In genomic region chr11:116628712-116629111, GRCm38 (mm10) we compare ENCODE assay signal across 8 mouse cellular contexts. TPM values are rescaled to one million over a fixed set of nuclear protein-coding genes. Genes with fewer than 3 reads are reported as not detected.
DNase-seq lines count a peak whose midpoint lies in the region; ATAC-seq and TF ChIP-seq lines count a peak whose summit lies in the region.

No protein-coding gene starts in this region.

- TF ChIP-seq CTCF in bone marrow, adult 2 months (IDR thresholded peaks at IDR 0.05; ENCODE audit: control insufficient read depth, insufficient read depth, low read length), result peak; percentile 90
- peak; percentile 99 for TF ChIP-seq CTCF in kidney, postnatal 0 days (IDR thresholded peaks at IDR 0.05; ENCODE audit: low read depth)

- 56% methylated on average over 9 of the region's 9 CpGs for WGBS in bone marrow, adult 2 months
- WGBS in embryonic facial prominence, embryonic 13.5 days, result 53% methylated on average over 9 of the region's 9 CpGs
- WGBS in kidney, postnatal 0 days, result 60% methylated on average over 9 of the region's 9 CpGs
- 59% methylated on average over 9 of the region's 9 CpGs for WGBS in liver, embryonic 13.5 days (ENCODE audit: insufficient replicate concordance)
- 64% methylated on average over 9 of the region's 9 CpGs for WGBS in neural tube, embryonic 11.5 days

- 0 out of 2 replicates have a peak, but pooled peaks cover 1% of the 10 kb centered on the region for H3K4me1 ChIP-seq in bone marrow, adult 2 months (ENCODE audit: control insufficient read depth, insufficient read depth, low read length)
- H3K4me1 ChIP-seq in embryonic facial prominence, embryonic 13.5 days, result peaks cover 5% of the 10 kb centered on the region; the same call in 1 of the 2 replicates
- H3K4me1 ChIP-seq in kidney, postnatal 0 days (replicated peaks; ENCODE audit: insufficient read depth, low read length), result no peaks in the 10 kb centered on the region
- peaks cover 43% of the 10 kb centered on the region for H3K4me1 ChIP-seq in liver, embryonic 13.5 days (replicated peaks)
- no peaks in the 10 kb centered on the region for H3K4me1 ChIP-seq in neural tube, embryonic 11.5 days (ENCODE audit: control insufficient read depth, insufficient read depth, low read length)

- TF ChIP-seq POLR2A in bone marrow, adult 2 months (IDR thresholded peaks at IDR 0.05; ENCODE audit: borderline replicate concordance, control insufficient read depth, low read depth, low read length), result no peak

- peak; percentile 86 to 87 for DNase-seq in CD8-positive naive resting alpha-beta T cell, adult 2 months (ENCODE audit: low read depth in 2 of 2, low spot score in 2 of 2)
- peak; percentile 83 to 91 for DNase-seq in heart, adult 9 months (ENCODE audit: low spot score in 2 of 2)
- peak; percentile 94 for DNase-seq in kidney, postnatal 0 days (ENCODE audit: low spot score)
- DNase-seq in liver, embryonic 13.5 days, result peak; percentile 72
- peak; percentile 83 for DNase-seq in neural tube, embryonic 11.5 days (ENCODE audit: low spot score)
- peak; percentile 69 for DNase-seq in telencephalon, adult 2 months (ENCODE audit: low read depth, low spot score)

- H3K27me3 ChIP-seq in embryonic facial prominence, embryonic 13.5 days, result peaks cover 9% of the 10 kb centered on the region; the same call in 1 of the 2 replicates
- H3K27me3 ChIP-seq in kidney, postnatal 0 days (ENCODE audit: insufficient read depth, low read length), result no peaks in the 10 kb centered on the region
- no peaks in the 10 kb centered on the region for H3K27me3 ChIP-seq in liver, embryonic 13.5 days
- H3K27me3 ChIP-seq in neural tube, embryonic 11.5 days (ENCODE audit: control insufficient read depth, insufficient read depth, low read length), result peaks cover 4% of the 10 kb centered on the region; the same call in 1 of the 2 replicates

- 0 out of 2 replicates have a peak overlapping the region, but pooled peaks have one; percentile 21 for H3K9ac ChIP-seq in embryonic facial prominence, embryonic 13.5 days
- no peak overlapping the region for H3K9ac ChIP-seq in kidney, postnatal 0 days (ENCODE audit: low read depth, low read length)
- H3K9ac ChIP-seq in liver, embryonic 13.5 days, result no peak overlapping the region
- no peak overlapping the region for H3K9ac ChIP-seq in neural tube, embryonic 11.5 days (ENCODE audit: low read length)

- ATAC-seq in embryonic facial prominence, embryonic 13.5 days (ENCODE audit: insufficient number of reproducible peaks, insufficient read depth, low FRiP score, low TSS enrichment, low read depth), result no peak
- 0 out of 2 replicates have a peak, but pooled peaks have one; percentile 34 for ATAC-seq in kidney, postnatal 0 days (replicated peaks; ENCODE audit: low FRiP score, low read depth)
- no peak for ATAC-seq in liver, embryonic 13.5 days (ENCODE audit: low read depth)
- ATAC-seq in neural tube, embryonic 11.5 days (ENCODE audit: insufficient read depth, low FRiP score, low TSS enrichment), result no peak; the same call in 1 of the 2 replicates

- H3K9me3 ChIP-seq in embryonic facial prominence, embryonic 13.5 days, result no peaks in the 10 kb centered on the region
- no peaks in the 10 kb centered on the region for H3K9me3 ChIP-seq in kidney, postnatal 0 days (replicated peaks; ENCODE audit: low read length)
- H3K9me3 ChIP-seq in liver, embryonic 13.5 days (replicated peaks), result no peaks in the 10 kb centered on the region
- no peaks in the 10 kb centered on the region for H3K9me3 ChIP-seq in neural tube, embryonic 11.5 days (ENCODE audit: control insufficient read depth, low read length)

- no peaks in the 10 kb centered on the region for H3K36me3 ChIP-seq in embryonic facial prominence, embryonic 13.5 days
- H3K36me3 ChIP-seq in kidney, postnatal 0 days (ENCODE audit: insufficient read depth, low read length), result no peaks in the 10 kb centered on the region
- no peaks in the 10 kb centered on the region for H3K36me3 ChIP-seq in liver, embryonic 13.5 days
- H3K36me3 ChIP-seq in neural tube, embryonic 11.5 days (ENCODE audit: control insufficient read depth, insufficient read depth, low read length), result no peaks in the 10 kb centered on the region

- no peak overlapping the region for H3K4me3 ChIP-seq in bone marrow, adult 2 months (replicated peaks; ENCODE audit: control insufficient read depth, low read depth, low read length)
- H3K4me3 ChIP-seq in embryonic facial prominence, embryonic 13.5 days, result no peak overlapping the region
- H3K4me3 ChIP-seq in kidney, postnatal 0 days (replicated peaks; ENCODE audit: low read depth, low read length), result no peak overlapping the region
- H3K4me3 ChIP-seq in liver, embryonic 13.5 days (replicated peaks), result no peak overlapping the region
- H3K4me3 ChIP-seq in neural tube, embryonic 11.5 days (ENCODE audit: low read depth, low read length), result no peak overlapping the region

- no peak overlapping the region for H3K4me2 ChIP-seq in embryonic facial prominence, embryonic 13.5 days
- H3K4me2 ChIP-seq in kidney, postnatal 0 days (ENCODE audit: low read length), result no peak overlapping the region
- H3K4me2 ChIP-seq in liver, embryonic 13.5 days, result no peak overlapping the region
- no peak overlapping the region for H3K4me2 ChIP-seq in neural tube, embryonic 11.5 days (ENCODE audit: low read depth)

- H3K27ac ChIP-seq in bone marrow, adult 2 months (ENCODE audit: control insufficient read depth, insufficient read depth, low read depth, low read length, poor library complexity), result no peak overlapping the region
- no peak overlapping the region for H3K27ac ChIP-seq in embryonic facial prominence, embryonic 13.5 days
- H3K27ac ChIP-seq in kidney, postnatal 0 days, result no peak overlapping the region
- H3K27ac ChIP-seq in liver, embryonic 13.5 days, result no peak overlapping the region
- H3K27ac ChIP-seq in neural tube, embryonic 11.5 days (ENCODE audit: low read depth, low read length), result no peak overlapping the region

RNA-seq across cellular contexts. Expression of gene Rhbdf2, which starts 1.9 kb away (rescaled TPM):
- 20.9 and 51.1 TPM in 2 replicates for polyA plus RNA-seq in bone marrow, adult 2 months (2011; ENCODE audit: insufficient read depth, insufficient read length, low replicate concordance, missing spikeins)
- 4.2 and 4.3 TPM in 2 replicates for polyA plus RNA-seq in embryonic facial prominence, embryonic 13.5 days (2015; fragmentation: Nextera tagmentation; extraction: Ambion mirVana)
- polyA plus RNA-seq in kidney, postnatal 0 days (2015; fragmentation: Nextera tagmentation; extraction: Ambion mirVana), result 8.8 and 9.0 TPM in 2 replicates
- 5.8 and 6.6 TPM in 2 replicates for polyA plus RNA-seq in liver, embryonic 13.5 days (2015; fragmentation: Nextera tagmentation; extraction: Ambion mirVana)
- polyA plus RNA-seq in neural tube, embryonic 11.5 days (2014; fragmentation: Nextera tagmentation; extraction: Ambion mirVana), result 4.9 and 5.3 TPM in 2 replicates

RNA-seq across cellular contexts. Expression of gene Prcd, which starts 24.6 kb away (rescaled TPM):
- polyA plus RNA-seq in bone marrow, adult 2 months (2011; ENCODE audit: insufficient read depth, insufficient read length, low replicate concordance, missing spikeins), result not detected in 2 replicates
- polyA plus RNA-seq in embryonic facial prominence, embryonic 13.5 days (2015; fragmentation: Nextera tagmentation; extraction: Ambion mirVana), result 0.69 and 0.80 TPM in 2 replicates
- 1.3 and 1.4 TPM in 2 replicates for polyA plus RNA-seq in kidney, postnatal 0 days (2015; fragmentation: Nextera tagmentation; extraction: Ambion mirVana)
- polyA plus RNA-seq in liver, embryonic 13.5 days (2015; fragmentation: Nextera tagmentation; extraction: Ambion mirVana), result 0.31 and 0.33 TPM in 2 replicates
- 0.37 and 0.53 TPM in 2 replicates for polyA plus RNA-seq in neural tube, embryonic 11.5 days (2014; fragmentation: Nextera tagmentation; extraction: Ambion mirVana)

RNA-seq across cellular contexts. Expression of gene Cygb, which starts 25.4 kb away (rescaled TPM):
- polyA plus RNA-seq in bone marrow, adult 2 months (2011; ENCODE audit: insufficient read depth, insufficient read length, low replicate concordance, missing spikeins), result 2.6 and 3.4 TPM in 2 replicates
- 7.1 and 7.9 TPM in 2 replicates for polyA plus RNA-seq in embryonic facial prominence, embryonic 13.5 days (2015; fragmentation: Nextera tagmentation; extraction: Ambion mirVana)
- 35.2 and 37.5 TPM in 2 replicates for polyA plus RNA-seq in kidney, postnatal 0 days (2015; fragmentation: Nextera tagmentation; extraction: Ambion mirVana)
- 0.60 and 0.70 TPM in 2 replicates for polyA plus RNA-seq in liver, embryonic 13.5 days (2015; fragmentation: Nextera tagmentation; extraction: Ambion mirVana)
- polyA plus RNA-seq in neural tube, embryonic 11.5 days (2014; fragmentation: Nextera tagmentation; extraction: Ambion mirVana), result 2.3 and 3.0 TPM in 2 replicates

RNA-seq across cellular contexts. Expression of gene Aanat, which starts 42.5 kb away (rescaled TPM):
- polyA plus RNA-seq in bone marrow, adult 2 months (2011; ENCODE audit: insufficient read depth, insufficient read length, low replicate concordance, missing spikeins), result not detected in 2 replicates
- not detected in 2 replicates for polyA plus RNA-seq in embryonic facial prominence, embryonic 13.5 days (2015; fragmentation: Nextera tagmentation; extraction: Ambion mirVana)
- polyA plus RNA-seq in kidney, postnatal 0 days (2015; fragmentation: Nextera tagmentation; extraction: Ambion mirVana), result not detected in 2 replicates
- polyA plus RNA-seq in liver, embryonic 13.5 days (2015; fragmentation: Nextera tagmentation; extraction: Ambion mirVana), result not detected in 2 replicates
- polyA plus RNA-seq in neural tube, embryonic 11.5 days (2014; fragmentation: Nextera tagmentation; extraction: Ambion mirVana), result not detected in 2 replicates

RNA-seq across cellular contexts. Expression of gene Ube2o, which starts 47.5 kb away (rescaled TPM):
- polyA plus RNA-seq in bone marrow, adult 2 months (2011; ENCODE audit: insufficient read depth, insufficient read length, low replicate concordance, missing spikeins), result 90.9 and 133 TPM in 2 replicates
- 9.7 and 11.5 TPM in 2 replicates for polyA plus RNA-seq in embryonic facial prominence, embryonic 13.5 days (2015; fragmentation: Nextera tagmentation; extraction: Ambion mirVana)
- 8.6 and 8.9 TPM in 2 replicates for polyA plus RNA-seq in kidney, postnatal 0 days (2015; fragmentation: Nextera tagmentation; extraction: Ambion mirVana)
- 17.5 and 22.1 TPM in 2 replicates for polyA plus RNA-seq in liver, embryonic 13.5 days (2015; fragmentation: Nextera tagmentation; extraction: Ambion mirVana)
- polyA plus RNA-seq in neural tube, embryonic 11.5 days (2014; fragmentation: Nextera tagmentation; extraction: Ambion mirVana), result 28.8 and 29.1 TPM in 2 replicates
